19 mouse cellular contexts compared by ENCODE assay signal in genomic region chr6:64448127-64448526, GRCm38 (mm10).
"Had no signal": no experiment of that assay in that cellular context is flagged by ENCODE, and none has a peak within 500 bp of the region (broad histone marks: within the 10 kb centered on the region; RNA-seq: fewer than 3 reads in every experiment).

No protein-coding gene starts in this region.

- H3K4me2 ChIP-seq: kidney, embryonic 15.5 days; liver, embryonic 13.5 days; midbrain, embryonic 11.5 days; midbrain, embryonic 15.5 days; neural tube, embryonic 15.5 days had no signal

- H3K27ac ChIP-seq: kidney, embryonic 15.5 days; left cerebral cortex, adult 2 months; liver, embryonic 13.5 days; midbrain, embryonic 15.5 days; neural tube, embryonic 15.5 days; stomach, postnatal 0 days had no signal

- H3K36me3 ChIP-seq: kidney, embryonic 15.5 days; liver, embryonic 13.5 days; midbrain, embryonic 15.5 days; neural tube, embryonic 15.5 days had no signal

- H3K27me3 ChIP-seq: kidney, embryonic 15.5 days; liver, embryonic 13.5 days; midbrain, embryonic 15.5 days; neural tube, embryonic 15.5 days had no signal

- DNase-seq: kidney, postnatal 10 days; kidney, postnatal 36 days; layer of hippocampus, postnatal 36 days; liver, embryonic 13.5 days; lung, adult 2 months; lung, postnatal 14 days; lung, postnatal 4 days; right cerebral cortex, adult 18-20 months; right cerebral cortex, postnatal 14 days; right cerebral cortex, postnatal 4 days; thymus, adult 18-20 months; thymus, postnatal 36 days had no signal

- H3K4me3 ChIP-seq: kidney, embryonic 15.5 days; left cerebral cortex, adult 2 months; liver, embryonic 13.5 days; midbrain, embryonic 15.5 days; myocyte; neural tube, embryonic 15.5 days had no signal

- H3K9ac ChIP-seq: kidney, embryonic 15.5 days; liver, embryonic 13.5 days; midbrain, embryonic 15.5 days; neural tube, embryonic 15.5 days had no signal

- ATAC-seq: midbrain, embryonic 15.5 days had no signal

- H3K9me3 ChIP-seq: kidney, embryonic 15.5 days; liver, embryonic 13.5 days; midbrain, embryonic 15.5 days; neural tube, embryonic 15.5 days had no signal

- H3K4me1 ChIP-seq: kidney, embryonic 15.5 days; liver, embryonic 13.5 days; midbrain, embryonic 15.5 days; neural tube, embryonic 15.5 days had no signal
